Mouse (Mus musculus): ENCODE measurements at regions not wholly inside any gene's neighbourhood (a gene's known extent, or its start where the extent isn't known, plus 50 kb on each side); places are given as distances from the start of the nearest gene placed in this dataset.

DNA sequence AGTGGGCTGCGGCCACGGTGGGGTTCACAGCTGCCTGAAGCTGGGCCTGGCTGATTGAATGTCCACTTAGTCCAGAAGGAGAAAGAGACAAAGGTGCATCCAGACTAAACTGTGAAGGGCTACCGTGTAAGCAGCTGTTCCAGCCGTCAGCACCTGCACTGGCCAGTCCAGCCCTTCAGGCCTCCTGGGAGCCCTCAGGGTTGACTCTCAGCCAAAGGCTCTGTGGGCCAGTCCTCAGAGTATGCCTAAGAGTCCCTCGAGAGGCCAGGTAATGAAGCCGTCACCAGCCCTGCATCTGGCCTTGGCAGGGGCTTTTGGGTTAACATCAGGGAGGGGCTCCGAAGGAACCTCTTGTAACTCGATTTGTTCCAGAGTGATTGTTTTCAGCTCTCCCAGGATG is 187.4 kb downstream of the Gpd2 start:
- no peak for DNase-seq (ENCODE audit: low spot score in 2 of 2)

DNA sequence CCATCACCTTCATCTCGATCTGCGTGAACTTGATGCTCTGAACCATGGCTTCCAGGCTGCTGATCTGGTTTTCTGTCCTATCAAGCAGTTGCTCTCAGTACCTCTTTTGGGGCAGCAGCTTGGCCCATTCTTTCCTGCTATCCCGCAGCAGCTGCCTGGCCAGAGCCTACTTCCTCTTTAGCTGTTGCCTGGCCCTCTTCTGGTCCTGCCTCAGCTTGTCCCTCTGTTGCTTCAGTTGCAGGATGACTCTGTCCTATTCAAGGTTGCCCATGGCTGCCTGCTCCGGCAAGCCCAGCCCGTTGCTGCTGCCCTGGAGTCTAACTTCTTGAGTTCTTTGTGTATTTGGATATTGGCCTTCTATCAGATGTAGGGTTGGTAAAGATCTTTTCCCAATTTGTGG is 188.0 kb downstream of the Gpd2 start:
- no peak for DNase-seq (ENCODE audit: low spot score in 2 of 2)

DNA sequence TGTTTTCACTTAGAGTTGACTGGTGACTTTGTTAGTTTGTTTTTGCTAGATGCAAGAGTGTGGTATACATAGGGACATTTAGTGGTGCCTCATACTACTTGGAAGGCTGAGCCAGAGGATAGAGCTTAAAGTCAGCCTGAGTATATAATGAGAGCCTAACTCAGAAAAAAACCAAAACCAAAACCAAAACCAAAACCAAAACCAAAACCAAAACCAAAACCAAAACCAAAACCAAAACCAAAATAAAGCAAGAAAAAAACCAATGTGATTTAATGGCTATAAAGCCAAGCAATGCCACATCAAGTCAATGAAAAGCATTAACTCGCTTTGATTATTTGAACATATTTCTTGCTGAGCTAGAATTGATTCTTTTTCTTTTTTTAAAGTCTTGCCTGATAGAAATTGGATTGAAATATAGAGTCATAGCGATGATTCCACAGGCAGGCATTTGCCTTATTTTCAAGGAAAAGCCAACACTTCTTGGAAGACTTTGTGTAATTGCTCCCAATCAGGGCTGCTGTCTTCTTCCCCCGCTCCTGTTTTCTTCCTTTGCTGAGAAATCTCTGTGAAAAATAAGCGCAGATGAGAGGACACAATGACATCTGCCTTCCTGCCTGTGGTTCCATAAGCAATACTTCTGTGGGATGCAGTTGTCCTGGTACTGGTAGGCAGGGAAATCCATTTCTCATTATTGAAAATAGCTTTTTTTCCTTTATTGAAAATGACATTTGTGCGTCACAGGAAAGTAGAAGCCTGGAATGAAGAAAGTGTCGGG is 213.7 kb downstream of the Gpd2 start:
- peak; percentile 18 to 22 for DNase-seq (ENCODE audit: low spot score in 2 of 2)

DNA sequence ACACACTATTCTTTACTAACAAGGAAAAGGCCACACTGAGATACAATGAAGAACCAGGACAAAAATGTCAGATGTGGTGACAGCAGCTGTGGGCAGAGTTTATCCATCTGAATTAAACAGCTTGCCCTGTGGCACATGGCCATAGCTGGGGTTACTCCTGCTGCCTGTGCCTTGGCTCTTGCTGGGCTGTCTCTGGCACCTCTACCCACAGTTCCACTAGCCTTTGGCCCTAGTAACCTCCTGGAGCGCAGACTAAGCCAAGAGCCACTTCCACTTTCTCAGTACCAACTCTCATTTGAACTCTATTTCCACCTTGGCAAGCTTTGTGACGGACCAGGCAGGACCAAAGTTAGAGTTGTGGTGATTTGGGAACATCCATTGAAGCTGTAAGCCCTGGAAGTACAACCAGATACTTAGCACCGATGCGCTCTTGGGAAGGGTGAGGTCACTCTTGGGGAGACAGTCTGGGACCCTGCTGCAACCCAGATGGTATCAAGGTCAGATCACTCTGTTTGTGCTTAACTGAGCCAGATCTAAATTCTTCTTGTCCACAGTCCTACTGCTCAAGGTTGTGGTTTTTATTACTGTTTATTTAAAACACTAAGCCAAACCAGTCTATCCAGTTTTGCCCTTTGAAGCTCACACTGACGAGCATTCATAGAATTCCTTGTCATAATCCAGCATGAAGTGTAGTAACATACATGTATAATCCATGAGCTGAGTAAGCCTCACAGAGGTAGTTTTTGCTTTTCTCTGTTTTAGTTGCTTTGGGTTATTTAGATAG is 216.7 kb downstream of the Gpd2 start:
- DNase-seq (ENCODE audit: low spot score in 2 of 2) = no peak

DNA sequence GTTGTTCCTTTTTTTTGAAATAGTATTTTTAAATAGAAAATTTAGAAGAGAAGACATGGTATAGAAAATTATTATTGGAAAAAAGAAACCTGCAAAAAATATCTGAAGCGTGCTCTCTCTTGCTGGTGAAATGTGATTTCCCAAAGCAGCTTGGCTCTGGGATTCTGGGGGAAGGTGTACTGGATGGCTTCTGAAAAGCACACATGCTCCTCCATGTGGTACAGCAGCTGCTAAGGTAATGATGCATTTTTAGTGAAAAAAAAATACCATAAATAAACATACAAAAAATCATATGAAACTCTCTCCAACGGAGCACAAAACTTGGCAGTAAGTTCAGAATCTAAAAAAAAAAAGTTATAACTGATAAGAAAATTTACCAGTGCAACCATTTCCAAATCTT is 222.5 kb downstream of the Gpd2 start:
- DNase-seq (ENCODE audit: low spot score in 2 of 2) = no peak

DNA sequence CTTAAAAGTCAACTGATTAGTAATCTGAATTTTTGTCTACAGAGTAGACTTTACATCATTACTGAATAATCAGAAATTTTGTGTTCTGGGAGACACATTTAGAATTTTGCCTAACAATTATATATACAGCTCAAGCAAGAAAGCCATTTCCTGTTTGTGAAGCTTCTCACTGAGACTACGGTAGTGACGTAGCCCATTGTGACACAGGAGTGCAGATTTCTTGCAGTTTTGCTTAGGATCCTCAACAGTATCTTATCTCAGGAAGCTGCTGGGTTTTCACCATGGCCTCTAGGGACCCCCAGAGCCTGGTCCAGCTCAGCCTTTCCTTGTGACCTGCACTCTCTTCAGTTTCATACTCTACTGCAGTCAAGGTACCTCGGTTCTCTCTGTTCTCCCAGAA is 236.4 kb downstream of the Gpd2 start:
- DNase-seq (ENCODE audit: low spot score in 2 of 2) = no peak

DNA sequence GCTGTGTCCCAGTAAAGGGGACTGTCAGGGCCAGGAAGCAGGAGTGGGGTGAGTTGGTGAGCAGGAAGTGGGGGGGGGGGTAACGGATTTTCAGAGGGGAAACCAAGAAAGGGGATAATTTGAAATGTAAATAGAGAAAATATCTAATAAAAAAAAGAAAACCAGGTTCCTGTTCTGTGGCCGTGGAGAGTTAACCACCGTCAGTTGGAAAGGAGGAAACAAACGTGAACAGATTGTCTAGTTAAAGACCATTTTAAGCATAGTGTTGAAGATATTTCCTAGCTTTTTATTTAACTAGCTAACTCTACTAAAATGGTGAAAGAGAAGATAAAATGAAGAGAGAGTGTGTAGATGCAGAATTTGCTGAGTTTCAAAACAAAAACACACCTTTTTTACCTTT is 254.7 kb downstream of the Gpd2 start:
- no peak for DNase-seq (ENCODE audit: low spot score in 2 of 2)

DNA sequence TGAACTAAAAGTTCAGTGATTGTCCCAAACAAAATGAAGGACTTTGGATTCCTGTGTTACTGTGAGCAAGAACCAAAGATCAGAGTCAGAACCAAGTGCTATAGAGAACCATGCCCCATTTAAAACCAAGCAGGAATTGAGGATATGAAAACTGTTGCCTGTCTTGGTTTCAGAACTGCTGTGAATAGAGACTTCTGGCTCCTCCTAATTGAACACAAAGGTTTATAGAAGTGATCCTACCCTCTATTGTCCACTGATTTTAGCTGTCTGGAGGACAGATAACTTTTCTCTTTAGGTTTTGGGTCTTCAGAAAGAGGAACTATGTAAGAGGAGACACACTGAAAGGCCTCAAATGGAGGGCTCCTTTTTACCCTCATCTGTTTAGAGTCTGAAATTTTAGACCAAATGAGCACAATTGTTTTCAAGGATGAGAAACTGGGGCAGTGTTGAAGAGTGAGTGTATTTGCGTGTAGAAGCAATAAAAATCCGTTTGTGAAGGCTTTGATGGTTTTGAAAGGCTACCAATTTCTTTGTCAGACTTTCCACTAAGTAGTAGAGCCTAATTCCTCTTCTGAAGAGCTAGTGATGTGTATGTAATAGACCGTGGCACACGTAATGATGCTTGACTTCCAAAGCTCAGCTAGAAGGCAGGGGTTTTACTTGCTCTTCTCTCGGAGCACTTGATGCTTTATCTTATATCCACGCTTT is 255.6 kb downstream of the Gpd2 start:
- DNase-seq (ENCODE audit: low spot score in 2 of 2) = no peak

DNA sequence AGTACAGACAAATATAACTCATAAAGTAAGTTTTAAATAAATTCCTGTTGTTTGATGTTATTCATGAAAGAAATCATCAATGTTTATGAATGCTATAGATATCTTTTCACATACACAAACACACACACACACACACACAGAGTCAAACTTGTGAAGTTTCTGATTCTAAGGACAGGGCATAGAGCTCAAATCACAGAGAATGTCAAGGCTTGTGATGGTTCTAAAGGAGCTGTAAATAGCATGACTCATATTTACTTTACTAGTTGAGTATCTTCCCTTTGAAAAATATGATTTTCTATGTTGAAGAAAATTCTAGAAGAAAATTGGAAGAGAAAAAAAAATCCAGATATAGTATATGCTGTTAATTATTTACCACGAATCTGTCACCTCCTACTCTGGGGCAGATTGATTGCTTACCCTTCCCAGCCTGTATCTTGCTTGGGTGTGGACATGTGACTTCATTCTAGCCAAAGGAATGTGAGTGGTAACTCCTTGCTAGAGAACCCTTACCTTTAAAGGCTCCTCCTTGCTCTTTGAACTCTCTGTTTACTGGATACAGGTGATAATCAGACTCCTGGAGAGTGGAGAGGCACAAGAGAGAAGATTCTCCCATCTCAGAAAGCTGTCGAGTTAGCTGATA is 259.0 kb downstream of the Gpd2 start:
- no peak for DNase-seq (ENCODE audit: low spot score in 2 of 2)

DNA sequence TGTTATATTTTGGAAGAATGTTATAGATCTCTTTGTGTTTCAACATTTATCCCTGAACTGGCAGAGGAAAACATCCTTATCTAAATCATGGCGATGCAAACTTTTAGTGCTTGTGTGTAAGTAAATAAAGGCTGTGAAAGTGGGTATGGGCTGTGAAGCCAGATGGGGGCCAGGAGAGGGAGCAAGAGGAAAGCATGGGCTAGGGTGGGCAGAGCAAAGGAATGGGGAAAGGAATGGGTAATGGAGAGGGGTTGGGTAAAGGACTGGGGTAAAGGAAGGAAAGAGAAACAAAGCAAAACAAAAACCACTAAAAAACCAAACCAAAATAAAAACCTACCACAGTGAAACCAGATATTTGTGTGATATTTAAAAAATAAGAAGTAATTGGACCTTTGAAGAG is 260.5 kb downstream of the Gpd2 start:
- DNase-seq (ENCODE audit: low spot score in 2 of 2) = no peak

DNA sequence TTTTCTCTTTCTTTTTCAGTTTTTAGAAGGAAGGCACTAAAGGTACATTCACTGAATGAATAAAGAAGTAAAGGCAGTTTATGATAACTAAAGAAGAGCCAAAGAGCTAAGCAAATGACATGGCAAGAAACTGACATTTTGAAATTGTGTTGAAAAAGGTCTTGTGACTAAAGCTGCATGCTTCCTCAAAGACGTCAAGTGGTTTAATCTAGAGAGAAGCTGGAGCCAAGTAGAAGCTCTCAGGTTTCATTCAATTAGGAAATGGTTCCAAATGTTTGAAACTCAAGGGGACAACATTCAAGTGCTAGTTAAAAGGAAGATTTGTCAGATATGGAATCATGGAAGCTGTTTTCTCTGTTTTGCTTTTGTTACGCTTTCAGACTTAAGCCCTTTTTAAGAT is 267.2 kb downstream of the Gpd2 start:
- DNase-seq (ENCODE audit: low spot score in 2 of 2) = no peak

DNA sequence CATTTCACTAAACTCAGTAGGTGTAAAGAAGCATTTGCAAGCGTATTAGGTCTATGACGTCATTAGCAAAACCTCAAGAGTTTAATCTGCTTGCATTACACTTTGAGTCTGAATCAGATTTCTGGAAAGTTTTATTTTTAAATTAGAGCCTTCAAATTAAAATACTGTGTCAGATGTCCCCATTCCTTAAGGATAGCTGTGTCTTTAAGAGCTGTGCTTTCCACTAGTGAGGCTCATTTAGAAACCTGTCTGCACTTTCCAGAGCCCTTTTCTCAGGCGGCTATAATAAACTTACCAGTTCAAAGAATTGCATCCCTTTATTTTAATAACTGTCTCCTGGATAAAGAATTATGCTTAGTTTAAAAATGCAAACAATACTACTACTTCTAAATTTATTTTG is 285.0 kb downstream of the Gpd2 start:
- no peak for DNase-seq (ENCODE audit: low spot score in 2 of 2)

DNA sequence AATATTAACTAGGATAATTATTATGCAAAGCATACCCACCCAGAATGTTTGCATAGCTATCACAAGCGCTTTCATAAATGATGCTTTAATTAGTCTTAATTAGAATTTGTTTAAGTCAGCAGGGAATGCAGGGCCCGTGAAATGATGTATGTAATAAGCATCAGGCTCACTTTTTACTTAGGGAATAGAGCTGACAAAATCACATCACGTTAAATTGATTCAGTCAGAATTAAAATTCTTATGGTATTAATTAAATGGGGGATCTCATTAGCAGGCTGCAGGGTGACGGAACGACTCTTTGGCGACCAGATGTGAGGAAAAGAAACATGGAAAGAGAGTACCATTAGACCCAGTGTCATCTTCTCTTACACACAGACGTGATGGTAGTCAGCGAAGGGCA is 285.5 kb downstream of the Gpd2 start:
- no peak for DNase-seq (ENCODE audit: low spot score in 2 of 2)

DNA sequence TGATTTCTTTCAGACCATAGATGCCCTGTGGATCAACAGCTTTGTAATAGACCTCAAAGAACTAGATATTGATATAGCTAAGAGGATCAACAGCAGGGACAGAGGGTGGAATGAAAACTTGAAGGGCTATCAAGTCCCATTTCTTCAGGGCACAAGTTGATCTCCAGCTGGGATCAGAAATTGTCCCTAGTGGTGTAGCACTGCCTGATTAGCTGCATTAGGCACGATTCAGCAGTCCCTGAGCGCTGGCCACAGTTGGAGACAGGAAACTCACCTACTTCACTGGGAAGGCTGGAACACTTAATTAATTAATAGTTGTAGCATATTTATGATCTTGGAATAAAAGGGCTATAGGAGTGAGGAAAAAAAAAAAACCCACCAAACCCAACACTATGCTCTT is 290.5 kb downstream of the Gpd2 start:
- no peak for DNase-seq (ENCODE audit: low spot score in 2 of 2)

DNA sequence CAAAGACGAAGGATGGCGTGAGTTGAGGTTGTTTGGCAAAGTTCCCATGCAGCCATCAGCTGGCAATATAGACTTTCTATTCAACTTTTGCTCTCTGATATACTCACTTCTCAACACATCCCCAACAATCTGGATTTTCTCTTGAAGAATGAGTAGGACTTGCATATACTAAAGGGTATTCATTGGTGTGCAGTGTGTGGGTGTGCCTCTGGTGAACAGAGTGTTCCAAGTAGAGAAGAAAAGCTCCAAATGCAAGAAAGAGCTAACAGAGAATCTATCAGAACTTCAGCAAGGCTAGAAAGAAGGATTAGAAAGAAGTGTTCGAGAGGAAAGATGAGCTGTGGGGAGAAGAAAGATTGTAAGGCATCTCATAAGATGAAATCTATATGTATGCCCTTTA is 302.4 kb downstream of the Gpd2 start:
- no peak for DNase-seq (ENCODE audit: low spot score in 2 of 2)

DNA sequence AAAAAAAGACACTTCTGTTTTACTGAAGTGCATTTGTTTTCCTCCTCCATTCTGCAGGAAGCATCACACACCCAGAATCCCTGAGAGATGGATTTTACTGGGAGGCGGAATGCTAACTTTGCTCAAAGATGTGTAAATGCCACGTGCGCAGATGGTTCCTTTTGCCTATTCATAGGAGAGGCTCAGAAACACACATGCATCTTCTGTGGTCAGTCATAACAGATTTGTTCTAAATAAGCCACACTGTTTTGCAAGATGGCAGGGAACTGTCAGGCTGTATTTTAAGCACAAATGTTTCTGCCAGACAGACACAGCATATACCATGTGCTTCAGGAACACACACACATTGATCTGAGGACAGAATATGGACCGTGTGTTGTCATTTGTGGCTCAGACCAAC is 327.8 kb downstream of the Gpd2 start:
- DNase-seq (ENCODE audit: low spot score in 2 of 2) = peak; percentile 28 to 34

DNA sequence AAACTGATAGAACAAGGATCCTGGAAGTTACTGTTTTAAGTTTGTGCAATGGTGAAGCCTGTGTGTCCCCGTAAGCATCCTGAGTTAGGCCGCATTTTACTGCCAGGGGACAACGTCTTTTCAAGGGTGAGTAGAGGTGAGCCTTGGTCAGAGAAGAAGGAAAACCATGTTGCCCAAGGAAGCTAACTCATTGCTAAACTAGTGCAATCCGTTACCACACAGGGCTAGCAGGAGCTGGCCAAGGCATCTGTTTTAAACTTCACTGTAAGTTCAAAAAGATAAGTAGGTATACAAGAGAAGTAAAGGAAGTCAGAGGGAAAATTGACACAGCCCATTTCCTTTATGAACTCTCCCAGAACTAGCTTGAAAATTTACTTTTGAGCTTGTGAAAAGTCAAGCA is 328.7 kb downstream of the Gpd2 start:
- no peak for DNase-seq (ENCODE audit: low spot score in 2 of 2)

DNA sequence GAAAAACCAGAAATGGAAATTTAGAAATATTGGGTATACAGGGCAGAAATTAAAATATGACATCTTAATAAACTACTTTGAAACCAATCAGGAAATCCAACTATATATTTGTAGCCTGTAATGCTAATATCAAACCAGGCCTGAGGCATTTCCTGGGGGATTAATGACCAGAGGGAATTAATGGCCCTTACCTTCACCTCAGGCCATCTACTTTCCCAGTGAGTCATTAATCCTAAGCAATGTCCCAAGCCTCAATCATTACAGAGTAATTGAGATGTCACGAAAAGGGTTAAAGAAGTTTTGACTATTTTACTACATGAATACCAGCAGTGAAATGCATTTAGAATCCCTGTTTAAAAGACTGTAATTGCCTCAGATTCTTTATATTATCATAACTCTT is 329.7 kb downstream of the Gpd2 start:
- no peak for DNase-seq (ENCODE audit: low spot score in 2 of 2)

DNA sequence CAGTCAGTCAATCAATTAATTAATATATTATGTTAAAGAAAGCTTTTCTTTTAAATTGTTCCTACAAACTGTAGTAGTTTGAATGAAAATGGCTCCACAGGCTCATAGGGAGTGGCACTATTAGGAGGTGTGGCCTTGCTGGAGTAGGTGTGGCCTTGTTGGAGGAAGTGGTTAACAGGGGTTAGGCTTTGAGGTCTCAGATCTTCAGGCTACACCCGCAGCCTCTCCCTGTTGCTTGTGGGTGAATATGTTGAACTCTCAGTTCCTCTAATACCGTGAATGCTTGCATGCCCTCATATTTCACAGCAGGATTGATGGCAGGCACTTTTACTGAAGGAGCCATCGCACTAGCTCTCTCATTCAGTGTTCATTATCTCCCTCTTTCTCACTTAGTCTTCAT is 349.6 kb downstream of the Gpd2 start:
- DNase-seq (ENCODE audit: low spot score in 2 of 2) = no peak

DNA sequence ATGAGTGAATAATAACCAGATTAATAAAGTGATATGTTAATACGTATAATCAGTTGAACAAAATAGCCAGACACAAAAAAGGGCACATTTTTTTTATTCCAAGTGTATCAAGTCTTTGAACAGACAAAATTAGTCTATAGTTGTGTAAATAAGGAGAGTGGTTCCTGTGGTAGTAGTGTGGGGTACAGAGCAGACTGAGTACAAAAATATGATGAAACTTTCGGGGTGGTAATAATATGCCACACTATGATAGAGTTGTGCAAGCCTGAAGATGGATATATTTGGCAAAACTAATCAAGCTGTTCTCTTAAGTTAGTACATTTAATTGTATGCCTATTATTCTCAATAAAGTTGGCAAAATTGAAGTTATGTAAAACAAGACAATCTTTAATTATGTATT is 356.1 kb downstream of the Gpd2 start:
- DNase-seq (ENCODE audit: low spot score in 2 of 2) = no peak

DNA sequence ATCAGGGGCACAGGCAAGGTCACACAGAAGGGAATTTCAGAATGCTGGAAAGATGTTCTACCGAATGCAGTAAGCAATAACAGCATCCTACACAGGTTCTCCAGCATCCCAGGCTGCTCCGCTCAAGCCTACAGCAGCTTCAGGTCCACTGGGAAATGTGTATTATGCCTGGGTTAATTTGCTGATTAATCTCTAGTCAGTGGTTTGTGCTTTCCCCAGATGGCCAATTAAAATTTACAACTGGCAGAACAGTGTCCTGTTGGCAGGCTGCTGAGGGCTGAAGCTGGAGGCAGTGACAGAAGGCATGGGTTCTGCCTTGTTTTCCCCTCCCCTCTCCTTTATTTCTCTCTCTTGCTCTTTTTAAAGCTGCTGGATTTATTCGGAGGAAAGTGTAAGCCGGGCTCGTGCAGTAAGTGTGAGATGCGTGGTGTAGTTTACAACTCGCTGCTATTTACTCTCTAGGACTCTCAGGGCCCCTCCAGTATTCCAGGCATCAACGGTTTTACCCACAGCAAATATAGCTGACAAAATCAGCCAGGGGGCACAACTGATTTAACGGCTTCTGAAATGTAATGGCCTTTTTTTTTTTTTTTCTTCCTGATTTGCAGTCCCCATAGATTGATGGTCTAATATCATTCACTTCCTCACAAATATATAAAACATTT is 360.4 kb downstream of the Gpd2 start:
- no peak for DNase-seq (ENCODE audit: low spot score in 2 of 2)

DNA sequence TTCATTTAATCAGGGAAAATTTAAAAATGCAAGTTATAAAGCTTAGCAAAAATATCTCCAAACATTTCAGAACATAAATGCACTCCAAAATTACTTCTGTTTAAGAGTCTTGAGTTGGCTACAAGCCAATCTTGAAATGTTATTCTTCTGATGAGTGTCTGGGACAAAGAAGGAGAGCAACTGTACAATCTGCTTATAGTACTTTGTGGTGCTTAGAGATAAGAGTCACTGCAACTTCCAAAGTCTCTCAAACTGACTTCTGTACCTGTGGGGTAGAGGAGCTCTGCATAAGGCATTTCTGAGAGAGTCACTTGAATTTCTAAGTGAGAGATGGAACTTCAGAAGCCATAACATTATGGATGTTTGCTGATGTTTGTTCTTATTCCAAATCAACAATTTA is 374.2 kb downstream of the Gpd2 start:
- no peak for DNase-seq (ENCODE audit: low spot score in 2 of 2)

Measured in right cerebral cortex, adult 2 months (tissue).